Mouse (Mus musculus) forebrain, embryonic 11.5 days (tissue): ENCODE measurements around the gene Gsta4. TPM values are rescaled to one million over a fixed set of nuclear protein-coding genes. Genes with fewer than 3 reads are reported as not detected.

Experiments
- ATAC-seq: fragments of 200-750 bp; cut with Nextera tagmentation; replicated peaks from 2 replicates; pipeline ENCODE4 v1.8.0; 2017; ENCODE audit warnings: moderate TSS enrichment; ENCODE audit not compliant: low FRiP score
- DNase-seq: peaks from one replicate; pipeline ENCODE4 v3.0.0-alpha.2; 2017; ENCODE audit warnings: low spot score
- H3K27ac ChIP-seq: fragments of 300-500 bp; sonication (generic); 2 replicates; pipeline ENCODE4 v1.5.1; 2014; ENCODE audit warnings: low read depth, low read length
- H3K27me3 ChIP-seq: fragments of 300-500 bp; sonication (generic); 2 replicates; pipeline ENCODE4 v1.6.1; 2014; ENCODE audit warnings: mild to moderate bottlenecking, low read length, mixed read lengths; ENCODE audit not compliant: control insufficient read depth, insufficient read depth
- H3K36me3 ChIP-seq: fragments of 300-500 bp; sonication (generic); 2 replicates; pipeline ENCODE4 v1.6.1; 2014; ENCODE audit warnings: mild to moderate bottlenecking, low read length, moderate library complexity, mixed read lengths; ENCODE audit not compliant: control insufficient read depth, insufficient read depth
- H3K4me1 ChIP-seq: fragments of 300-500 bp; sonication (generic); replicated peaks from 2 replicates; pipeline ENCODE4 v1.6.1; 2014; ENCODE audit warnings: low read length, mixed read lengths; ENCODE audit not compliant: control insufficient read depth, insufficient read depth
- H3K4me2 ChIP-seq: fragments of 300-500 bp; sonication (generic); 2 replicates; pipeline ENCODE4 v1.6.1; 2014; ENCODE audit warnings: low read depth, mild to moderate bottlenecking, low read length, moderate library complexity, mixed read lengths; ENCODE audit not compliant: severe bottlenecking
- H3K4me3 ChIP-seq: fragments of 300-500 bp; sonication (generic); 2 replicates; pipeline ENCODE4 v1.5.1; 2014; ENCODE audit warnings: low read depth, low read length
- H3K9ac ChIP-seq: fragments of 300-500 bp; sonication (generic); 2 replicates; pipeline ENCODE4 v1.6.1; 2014; ENCODE audit warnings: low read length
- H3K9me3 ChIP-seq: fragments of 300-500 bp; sonication (generic); 2 replicates; pipeline ENCODE4 v1.6.1; 2016; ENCODE audit warnings: low read length, mixed read lengths; ENCODE audit not compliant: control insufficient read depth
- WGBS: fragments of 180-500 bp; shearing (Covaris S2); extraction: QIAGEN DNeasy Blood & Tissue Kit; methylation state at CpG from one replicate; pipeline ENCODE4 v1.1.7; 2014; 5-methylcytosine and 5-hydroxymethylcytosine counted together
- polyA plus RNA-seq: library from polyadenylated mRNA; unstranded; fragments of >200 nt; fragmentation: Nextera tagmentation; extraction: Ambion mirVana; gene quantifications from 2 replicates; pipeline ENCODE4 v1.2.1, GENCODE M21; 2014

The Gsta4 gene
- polyA plus RNA-seq, 1 experiment from 2014 or later = 58.5 TPM

DNA sequence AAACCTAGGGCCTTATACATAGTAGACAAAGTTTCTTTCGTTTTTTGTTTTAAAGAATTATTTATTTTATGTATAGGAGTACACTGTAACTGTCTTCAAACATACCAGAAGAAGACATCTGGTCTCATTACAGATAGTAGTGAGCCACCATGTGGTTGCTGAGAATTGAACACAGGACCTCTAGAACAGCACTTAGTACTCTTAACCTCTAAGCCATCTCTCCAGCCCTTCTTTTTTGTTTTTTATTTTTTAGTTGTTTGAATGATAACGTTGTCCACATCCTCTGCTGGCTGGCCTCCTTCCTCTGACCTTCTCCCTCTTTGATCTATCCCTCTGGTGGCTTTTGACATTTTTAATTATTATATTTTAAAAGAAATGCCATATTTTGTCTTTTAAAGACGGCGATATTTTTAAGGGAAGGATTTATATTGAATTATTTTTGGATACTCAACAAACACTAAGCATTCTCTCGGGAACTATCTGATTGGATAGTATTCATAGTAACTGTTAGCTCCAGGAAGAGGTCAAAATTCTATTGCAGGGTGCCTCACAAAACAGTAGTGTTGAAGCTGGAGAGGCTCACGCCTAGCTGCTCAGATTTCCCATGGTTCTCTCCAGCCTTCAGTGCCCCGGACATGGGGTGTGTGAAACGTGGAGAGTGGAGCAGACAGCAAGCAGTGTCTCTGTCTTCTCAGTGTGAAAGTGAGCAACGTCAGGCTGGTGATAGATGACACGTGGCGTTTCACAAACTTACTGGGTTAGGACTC lies 28.2 kb upstream of the Gsta4 start:
- no peak overlapping the region for H3K9ac ChIP-seq
- no peaks in the 10 kb centered on the region; the same call in 1 of the 2 replicates for H3K36me3 ChIP-seq
- H3K27ac ChIP-seq = no peak overlapping the region
- no peak overlapping the region for H3K4me2 ChIP-seq
- no peaks in the 10 kb centered on the region for H3K9me3 ChIP-seq
- no peak overlapping the region for H3K4me3 ChIP-seq
- DNase-seq (no peak), ATAC-seq (no peak)
- WGBS = 91% methylated on average over 11 of the region's 11 CpGs
- H3K4me1 ChIP-seq = no peaks in the 10 kb centered on the region
- no peaks in the 10 kb centered on the region for H3K27me3 ChIP-seq

DNA sequence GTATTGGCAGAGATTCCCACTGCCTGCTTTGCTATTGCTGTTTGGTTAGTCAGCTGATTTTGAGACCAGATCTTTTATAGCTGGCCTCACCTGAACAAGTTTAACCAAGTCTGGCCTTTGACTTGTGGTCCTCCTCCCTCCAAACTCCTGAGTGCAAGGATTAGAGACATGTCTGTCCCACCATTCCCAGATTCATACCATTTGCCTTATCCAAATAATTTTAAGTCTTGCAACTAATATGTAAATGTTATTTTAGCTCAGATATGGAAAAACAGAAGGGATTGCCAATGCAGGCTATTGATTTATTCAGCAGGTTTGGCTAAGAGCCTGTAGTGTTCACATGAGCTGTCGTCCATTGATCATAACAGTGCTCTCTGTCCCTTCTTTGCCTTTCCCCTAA lies 25.4 kb upstream of the Gsta4 start:
- Histone ChIP-seq H3K9me3 (no peaks in the 10 kb centered on the region), H3K36me3 (peaks cover 9% of the 10 kb centered on the region; the same call in 1 of the 2 replicates)
- 79% methylated on average over 1 of the region's 1 CpGs for WGBS

DNA sequence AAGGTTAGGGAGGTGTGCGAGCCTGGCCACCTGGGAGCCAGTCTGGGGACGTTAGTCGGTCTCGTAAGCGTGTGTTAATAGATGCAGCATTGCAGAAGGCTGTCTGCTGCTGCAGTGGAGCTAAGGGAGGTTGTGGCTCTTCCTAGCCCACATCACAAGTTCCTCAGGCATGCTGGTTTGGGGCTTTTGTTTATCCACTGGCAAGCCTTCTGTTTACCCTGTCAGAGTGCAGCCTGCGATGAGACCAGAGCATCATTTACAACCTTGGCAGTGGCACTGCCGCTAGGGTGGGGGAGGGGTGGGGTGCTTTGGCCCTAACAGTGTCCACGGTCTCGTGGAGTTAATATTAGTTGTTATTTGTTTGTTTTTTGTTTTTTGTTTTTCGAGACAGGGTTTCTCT lies 19.3 kb upstream of the Gsta4 start:
- no peaks in the 10 kb centered on the region for H3K4me1 ChIP-seq
- H3K27ac ChIP-seq = no peak overlapping the region
- no peak overlapping the region for H3K4me3 ChIP-seq
- H3K9ac ChIP-seq = no peak overlapping the region
- H3K4me2 ChIP-seq = no peak overlapping the region
- H3K27me3 ChIP-seq = no peaks in the 10 kb centered on the region
- peaks cover 9% of the 10 kb centered on the region; the same call in 1 of the 2 replicates for H3K36me3 ChIP-seq
- 90% methylated on average over 10 of the region's 10 CpGs for WGBS
- H3K9me3 ChIP-seq = no peaks in the 10 kb centered on the region
- DNase-seq (no peak), ATAC-seq (no peak)

More for the DNA sequence above, 25.4 kb upstream of the Gsta4 start:
- Histone ChIP-seq H3K4me3 (no peak overlapping the region), H3K4me2 (no peak overlapping the region), H3K4me1 (no peaks in the 10 kb centered on the region), H3K27ac (no peak overlapping the region), H3K9ac (no peak overlapping the region), H3K27me3 (no peaks in the 10 kb centered on the region)
- ATAC-seq (no peak), DNase-seq (no peak)

DNA sequence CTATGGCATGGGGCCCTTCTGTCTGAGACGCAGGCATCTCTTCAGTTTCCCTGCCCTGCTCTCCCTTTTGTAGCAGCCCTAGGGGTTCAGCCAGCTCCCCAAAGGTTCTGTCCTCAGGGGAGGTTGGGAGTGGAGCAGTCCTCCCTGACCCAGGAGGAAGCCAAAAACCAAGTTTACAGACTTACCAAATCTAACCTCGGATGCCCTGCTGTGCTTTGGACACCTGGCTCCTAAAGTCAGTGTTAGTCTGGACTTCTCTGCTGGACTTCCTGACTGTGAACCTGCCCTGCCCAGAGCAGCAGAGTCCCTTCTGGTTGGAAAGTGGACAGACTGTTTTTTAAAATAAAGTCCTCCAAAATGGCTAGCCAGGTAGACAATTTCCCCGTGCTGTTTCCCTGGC lies 17.8 kb upstream of the Gsta4 start:
- H3K9me3 ChIP-seq = no peaks in the 10 kb centered on the region
- WGBS = 90% methylated on average over 3 of the region's 3 CpGs
- H3K4me2 ChIP-seq = no peak overlapping the region
- H3K4me1 ChIP-seq = no peaks in the 10 kb centered on the region
- no peaks in the 10 kb centered on the region for H3K27me3 ChIP-seq
- ATAC-seq (no peak), DNase-seq (no peak)
- H3K4me3 ChIP-seq = no peak overlapping the region
- peaks cover 6% of the 10 kb centered on the region; the same call in 1 of the 2 replicates for H3K36me3 ChIP-seq
- no peak overlapping the region for H3K27ac ChIP-seq
- no peak overlapping the region for H3K9ac ChIP-seq

DNA sequence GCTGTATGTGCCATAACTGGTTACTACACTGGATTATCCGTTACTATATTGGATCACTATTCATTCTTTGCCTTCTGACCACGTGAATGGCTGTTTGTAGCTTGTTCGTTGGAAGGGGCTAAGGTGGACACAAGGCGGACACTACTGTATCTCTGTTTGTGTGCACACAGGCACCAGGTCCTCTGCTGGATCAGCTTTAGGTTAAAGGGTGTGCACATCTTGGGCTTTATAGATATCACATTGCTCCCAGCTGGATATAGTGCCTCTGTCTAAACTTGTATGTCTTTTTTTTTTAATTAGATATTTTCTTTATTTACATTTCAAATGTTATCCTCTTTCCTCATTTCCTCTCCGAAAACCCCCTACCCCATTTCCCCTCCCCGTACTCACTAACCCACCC lies 17.1 kb upstream of the Gsta4 start:
- H3K4me1 ChIP-seq = no peaks in the 10 kb centered on the region
- H3K4me3 ChIP-seq = no peak overlapping the region
- H3K36me3 ChIP-seq = peaks cover 6% of the 10 kb centered on the region; the same call in 1 of the 2 replicates
- no peaks in the 10 kb centered on the region for H3K27me3 ChIP-seq
- no peak overlapping the region for H3K4me2 ChIP-seq
- 93% methylated on average over 6 of the region's 6 CpGs for WGBS
- H3K9ac ChIP-seq = no peak overlapping the region
- no peaks in the 10 kb centered on the region for H3K9me3 ChIP-seq
- DNase-seq (no peak), ATAC-seq (no peak)
- no peak overlapping the region for H3K27ac ChIP-seq

DNA sequence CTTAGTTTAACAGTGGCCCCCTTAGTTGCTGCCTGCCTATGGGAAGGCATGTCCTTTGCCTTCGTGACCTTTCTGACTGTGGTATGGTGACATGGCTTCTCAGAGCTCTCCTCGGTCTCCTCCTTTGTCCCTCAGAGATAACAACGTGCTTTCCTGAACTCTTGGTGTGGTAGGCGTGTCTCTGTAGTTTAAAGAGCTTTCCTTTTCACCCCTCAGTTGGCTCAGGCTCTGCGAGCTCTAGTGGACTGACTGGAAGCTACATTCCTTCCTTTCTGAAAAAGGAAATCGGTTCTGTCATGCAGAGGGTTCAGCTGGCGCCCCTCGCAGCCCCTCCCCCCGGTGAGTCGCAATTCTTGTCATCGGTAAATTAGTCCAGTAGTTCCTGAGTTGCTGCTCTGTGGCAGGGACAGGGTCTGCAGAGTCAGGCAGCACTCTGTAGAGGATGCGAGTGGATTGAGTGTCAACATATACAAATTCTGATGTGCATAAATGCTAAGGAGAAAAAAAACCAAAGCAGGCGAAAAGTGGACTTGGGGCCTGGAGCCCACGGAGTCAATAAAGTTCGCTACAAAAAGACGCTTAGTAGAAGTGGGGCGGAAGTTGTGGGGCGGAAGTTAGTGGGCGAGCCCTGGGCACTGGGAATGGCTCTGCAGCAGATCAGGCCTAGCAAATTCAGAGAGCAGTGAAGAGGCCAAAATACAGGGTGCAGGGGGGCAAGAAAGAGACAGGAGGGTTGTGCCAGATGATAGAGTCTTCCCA lies 15.7 kb upstream of the Gsta4 start:
- DNase-seq (no peak), ATAC-seq (no peak)
- 82% methylated on average over 19 of the region's 19 CpGs for WGBS
- Histone ChIP-seq H3K4me3 (no peak overlapping the region), H3K9ac (no peak overlapping the region), H3K4me2 (no peak overlapping the region), H3K4me1 (no peaks in the 10 kb centered on the region), H3K9me3 (no peaks in the 10 kb centered on the region), H3K27ac (no peak overlapping the region), H3K27me3 (no peaks in the 10 kb centered on the region), H3K36me3 (no peaks in the 10 kb centered on the region; the same call in 1 of the 2 replicates)

DNA sequence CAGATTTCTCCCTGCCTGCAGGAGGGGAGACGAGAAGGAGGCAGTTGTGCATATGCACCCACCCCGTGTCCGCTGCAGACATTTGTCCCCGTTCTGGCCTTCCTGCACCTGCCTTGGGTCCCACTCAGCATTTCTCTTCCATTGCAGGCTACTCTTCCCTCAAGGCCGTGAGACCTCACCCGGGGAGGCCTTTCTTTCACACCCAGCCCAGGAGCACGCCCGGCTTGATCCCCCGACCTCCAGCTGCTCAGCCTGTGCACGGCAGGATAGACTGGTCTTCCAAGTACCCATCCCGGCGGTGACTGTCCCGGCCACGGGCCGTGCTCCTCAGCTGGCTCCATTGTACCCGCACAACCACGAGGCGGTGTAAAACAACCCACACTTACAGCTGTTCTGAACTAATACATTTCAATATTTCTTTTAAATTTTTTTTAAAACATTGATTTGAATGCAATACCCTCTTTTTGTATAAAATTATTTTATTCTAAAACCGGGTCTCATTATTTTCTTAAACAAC lies 15.1 kb upstream of the Gsta4 start:
- H3K27me3 ChIP-seq = no peaks in the 10 kb centered on the region
- no peaks in the 10 kb centered on the region for H3K9me3 ChIP-seq
- H3K4me3 ChIP-seq = no peak overlapping the region
- H3K9ac ChIP-seq = no peak overlapping the region
- H3K36me3 ChIP-seq = no peaks in the 10 kb centered on the region; the same call in 1 of the 2 replicates
- no peak overlapping the region for H3K27ac ChIP-seq
- no peak overlapping the region for H3K4me2 ChIP-seq
- H3K4me1 ChIP-seq = no peaks in the 10 kb centered on the region
- WGBS = 88% methylated on average over 19 of the region's 19 CpGs
- no peak for ATAC-seq
- no peak for DNase-seq

DNA sequence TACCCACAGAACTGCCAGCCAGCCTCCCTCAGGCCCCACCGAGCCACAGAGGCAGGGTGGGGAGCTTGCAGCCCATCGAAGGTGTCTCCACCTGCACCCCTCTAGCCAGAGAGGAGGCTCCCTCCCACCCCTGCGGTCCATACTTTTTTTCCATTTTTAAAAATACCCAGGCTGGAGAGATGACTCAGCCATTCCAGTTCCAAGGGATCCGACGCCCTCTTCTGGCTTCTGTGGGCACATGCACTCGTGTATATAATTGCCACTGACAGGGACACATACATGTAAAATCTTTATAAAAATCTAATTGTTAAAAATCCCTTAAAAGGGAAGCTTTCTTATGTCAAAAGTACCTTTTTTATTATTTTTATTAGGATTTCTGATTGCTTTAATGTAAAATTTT lies 13.7 kb upstream of the Gsta4 start:
- no peaks in the 10 kb centered on the region; the same call in 1 of the 2 replicates for H3K36me3 ChIP-seq
- no peak for ATAC-seq
- H3K4me2 ChIP-seq = no peak overlapping the region

More for the DNA sequence above, 13.7 kb upstream of the Gsta4 start:
- Histone ChIP-seq H3K9me3 (no peaks in the 10 kb centered on the region), H3K27ac (no peak overlapping the region), H3K4me3 (no peak overlapping the region), H3K27me3 (no peaks in the 10 kb centered on the region), H3K9ac (no peak overlapping the region), H3K4me1 (no peaks in the 10 kb centered on the region)
- WGBS = 94% methylated on average over 6 of the region's 6 CpGs
- DNase-seq = no peak
